Mouse (Mus musculus) embryonic facial prominence, embryonic 10.5 days (tissue): Measurements from ENCODE around the gene Hnrnpl. TPM values are rescaled to one million over a fixed set of nuclear protein-coding genes. Genes with fewer than 3 reads are reported as not detected.

ENCODE experiments used
- DNase-seq: peaks from one replicate; pipeline ENCODE4 v3.0.0-alpha.2; 2017; ENCODE audit warnings: low spot score
- H3K27ac ChIP-seq: fragments of 300-500 bp; sonication (generic); replicated peaks from 2 replicates; pipeline ENCODE4 v1.5.1; 2016; ENCODE audit warnings: mild to moderate bottlenecking
- H3K27me3 ChIP-seq: fragments of 300-500 bp; sonication (generic); replicated peaks from 2 replicates; pipeline ENCODE4 v1.6.1; 2016; ENCODE audit warnings: low read depth, mild to moderate bottlenecking; ENCODE audit not compliant: poor library complexity, severe bottlenecking
- H3K36me3 ChIP-seq: fragments of 300-500 bp; sonication (generic); replicated peaks from 2 replicates; pipeline ENCODE4 v1.6.1; 2016; ENCODE audit warnings: mild to moderate bottlenecking, moderate library complexity
- H3K4me1 ChIP-seq: fragments of 300-500 bp; sonication (generic); 2 replicates; pipeline ENCODE4 v1.6.1; 2016
- H3K4me3 ChIP-seq: fragments of 300-500 bp; sonication (generic); 2 replicates; pipeline ENCODE4 v1.5.1; 2016; ENCODE audit warnings: mild to moderate bottlenecking, moderate library complexity
- H3K9me3 ChIP-seq: fragments of 300-500 bp; sonication (generic); 2 replicates; pipeline ENCODE4 v1.6.1; 2016; ENCODE audit warnings: mild to moderate bottlenecking
- WGBS: fragments of 180-500 bp; shearing (Covaris S2); methylation state at CpG from one replicate; pipeline ENCODE4 v1.1.7; 2016; 5-methylcytosine and 5-hydroxymethylcytosine counted together
- polyA plus RNA-seq: library from polyadenylated mRNA; unstranded; fragments of >200 nt; fragmentation: Nextera tagmentation; extraction: Ambion mirVana; gene quantifications from 2 replicates; pipeline ENCODE4 v1.2.1, GENCODE M21; 2016

Gene Hnrnpl
- polyA plus RNA-seq, 1 experiment from 2014 or later: 325 TPM

DNA sequence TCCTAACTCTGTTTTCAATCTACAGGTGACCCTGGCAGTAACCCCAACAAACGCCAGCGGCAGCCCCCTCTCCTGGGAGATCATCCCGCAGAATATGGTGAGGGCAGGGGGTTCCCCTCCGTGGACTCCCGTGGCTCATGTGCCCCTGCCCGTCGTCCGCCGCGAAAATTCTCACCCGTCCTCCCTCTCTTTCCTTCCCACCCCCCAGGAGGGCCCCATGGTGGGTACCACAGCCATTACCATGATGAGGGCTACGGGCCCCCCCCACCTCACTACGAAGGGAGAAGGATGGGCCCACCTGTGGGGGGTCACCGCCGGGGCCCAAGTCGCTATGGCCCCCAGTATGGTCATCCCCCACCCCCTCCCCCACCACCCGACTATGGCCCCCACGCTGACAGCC is 10.1 kb downstream of the Hnrnpl start:
- Histone ChIP-seq H3K27me3 (no peaks in the 10 kb centered on the region), H3K4me1 (peaks cover 74% of the 10 kb centered on the region), H3K4me3 (peak overlapping the region; percentile 25; the same call in 1 of the 2 replicates), H3K27ac (no peak overlapping the region), H3K9me3 (no peaks in the 10 kb centered on the region), H3K36me3 (peaks cover 100% of the 10 kb centered on the region)
- 88% methylated on average over 18 of the region's 18 CpGs for WGBS
- DNase-seq: no peak

DNA sequence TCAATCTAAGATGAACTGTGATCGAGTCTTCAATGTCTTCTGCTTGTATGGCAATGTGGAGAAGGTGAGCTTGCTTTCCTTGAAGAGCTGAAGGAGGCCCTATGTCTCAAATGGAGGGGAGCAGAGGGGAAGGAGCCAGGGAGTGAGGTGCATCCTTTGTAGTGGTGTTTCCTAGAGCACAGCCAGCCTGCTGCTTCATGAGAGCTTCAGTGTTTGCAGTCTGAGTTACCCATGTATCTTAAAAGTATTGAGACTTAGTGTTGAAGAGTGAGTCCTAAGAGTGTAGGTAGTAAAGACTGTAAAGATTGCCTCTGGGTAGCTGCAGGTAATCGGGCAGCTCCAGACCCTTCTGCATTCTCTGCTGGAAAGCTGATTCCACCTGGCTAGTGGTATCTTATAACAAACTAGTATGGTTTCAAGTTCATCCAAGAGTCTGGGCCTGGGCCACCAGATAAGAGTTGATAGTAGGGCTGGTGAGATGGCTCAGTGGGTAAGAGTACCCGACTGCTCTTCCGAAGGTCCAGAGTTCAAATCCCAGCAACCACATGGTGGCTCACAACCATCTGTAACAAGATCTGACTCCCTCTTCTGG is 10.6 kb downstream of the Hnrnpl start:
- Histone ChIP-seq H3K9me3 (no peaks in the 10 kb centered on the region), H3K27me3 (no peaks in the 10 kb centered on the region), H3K27ac (no peak overlapping the region), H3K4me3 (no peak overlapping the region), H3K4me1 (peaks cover 69% of the 10 kb centered on the region), H3K36me3 (peaks cover 99% of the 10 kb centered on the region)
- WGBS: 96% methylated on average over 4 of the region's 4 CpGs
- DNase-seq: no peak

DNA sequence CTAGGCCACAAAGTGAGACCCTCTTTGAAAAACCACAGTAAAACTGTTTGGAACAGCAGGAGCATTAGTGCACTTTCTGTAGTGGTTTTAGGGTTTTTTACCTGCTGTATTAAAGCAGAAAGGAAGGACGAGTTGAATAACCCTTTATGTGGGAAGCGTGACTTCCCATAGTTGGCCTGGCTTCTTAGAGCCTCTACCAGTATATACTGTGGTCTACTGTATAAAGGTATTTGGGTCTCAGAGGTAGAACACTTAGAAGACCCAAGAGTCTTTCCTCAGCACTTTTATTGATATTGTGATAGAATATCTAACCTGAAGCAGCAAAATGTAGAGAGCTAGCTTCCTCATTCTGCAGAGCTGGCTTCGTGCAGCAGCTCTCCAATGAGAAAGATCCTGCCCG is 11.2 kb downstream of the Hnrnpl start:
- peaks cover 65% of the 10 kb centered on the region for H3K4me1 ChIP-seq
- H3K27ac ChIP-seq: no peak overlapping the region

DNA sequence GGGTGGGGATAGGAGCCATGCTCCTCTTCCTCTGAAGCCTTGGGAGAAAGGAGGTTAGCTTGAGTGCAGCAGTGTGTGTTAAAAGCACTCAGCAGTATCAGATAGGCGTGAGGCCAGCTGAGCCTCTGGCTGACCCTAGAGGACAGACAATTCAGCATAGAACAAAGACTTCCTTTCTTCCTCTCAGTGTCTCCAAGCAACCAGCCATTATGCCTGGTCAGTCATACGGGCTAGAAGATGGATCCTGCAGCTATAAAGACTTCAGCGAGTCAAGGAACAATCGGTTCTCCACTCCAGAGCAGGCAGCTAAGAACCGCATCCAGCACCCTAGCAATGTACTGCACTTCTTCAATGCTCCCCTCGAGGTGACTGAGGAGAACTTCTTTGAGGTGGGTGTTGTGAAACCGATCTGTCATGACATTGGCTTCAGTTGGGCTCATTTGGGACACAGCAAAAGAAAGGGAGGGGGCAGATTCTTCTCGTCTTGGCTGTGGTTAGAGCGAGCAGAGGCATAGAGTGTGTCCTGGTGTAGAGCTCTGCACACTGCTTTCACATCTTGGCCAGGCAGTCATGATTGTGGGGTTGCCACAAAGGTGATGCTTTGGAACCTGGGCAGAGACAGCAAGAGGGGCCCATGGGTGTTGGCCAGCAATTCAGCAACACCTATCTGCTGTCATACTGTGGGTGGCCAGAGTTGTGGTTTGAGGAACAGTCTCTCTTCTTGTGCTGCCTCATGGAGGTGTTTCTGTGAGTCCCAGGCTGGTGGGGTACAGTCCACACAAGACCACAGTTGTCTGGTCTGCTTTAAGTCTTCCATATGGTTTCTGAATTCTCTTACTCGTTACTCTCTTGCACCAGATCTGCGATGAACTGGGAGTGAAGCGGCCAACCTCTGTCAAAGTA is 12.3 kb downstream of the Hnrnpl start:
- peak; percentile 31 for DNase-seq
- 65% methylated on average over 12 of the region's 12 CpGs for WGBS
- no peaks in the 10 kb centered on the region for H3K27me3 ChIP-seq
- peak overlapping the region; percentile 62 for H3K27ac ChIP-seq
- H3K9me3 ChIP-seq: no peaks in the 10 kb centered on the region
- peak overlapping the region; percentile 19; the same call in 1 of the 2 replicates for H3K4me3 ChIP-seq
- H3K4me1 ChIP-seq: peaks cover 62% of the 10 kb centered on the region
- peaks cover 82% of the 10 kb centered on the region for H3K36me3 ChIP-seq

More for the DNA sequence above, 11.2 kb downstream of the Hnrnpl start:
- Histone ChIP-seq H3K9me3 (no peaks in the 10 kb centered on the region), H3K27me3 (no peaks in the 10 kb centered on the region), H3K4me3 (no peak overlapping the region), H3K36me3 (peaks cover 93% of the 10 kb centered on the region)
- WGBS: 92% methylated on average over 4 of the region's 4 CpGs
- no peak for DNase-seq

DNA sequence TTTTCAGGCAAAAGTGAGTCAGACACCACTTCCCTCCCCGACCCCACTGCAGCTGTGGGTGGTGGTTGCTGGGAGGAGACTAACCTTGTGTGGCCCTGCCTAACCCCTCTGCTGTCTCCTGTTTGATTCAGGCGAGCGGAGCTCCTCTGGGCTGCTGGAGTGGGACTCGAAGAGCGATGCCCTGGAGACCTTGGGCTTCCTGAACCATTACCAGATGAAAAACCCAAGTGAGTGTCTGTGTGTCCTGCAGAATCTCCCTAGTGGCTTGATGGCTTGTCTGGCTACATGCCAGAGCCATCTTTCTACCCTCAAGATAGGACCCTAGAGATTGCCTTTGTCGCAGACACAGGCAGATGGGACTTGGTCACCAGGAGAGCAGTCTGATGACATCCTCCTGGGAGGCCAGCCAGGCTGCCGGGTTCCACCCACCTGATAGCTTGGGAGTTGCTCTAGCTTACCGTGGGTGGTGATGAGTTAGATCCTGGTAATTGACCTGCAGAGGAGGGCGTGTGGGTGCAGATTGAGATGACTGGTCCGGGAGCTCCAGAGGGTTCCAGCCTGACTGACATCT is 13.0 kb downstream of the Hnrnpl start:
- Histone ChIP-seq H3K27me3 (no peaks in the 10 kb centered on the region), H3K36me3 (peaks cover 75% of the 10 kb centered on the region), H3K27ac (no peak overlapping the region), H3K4me1 (peaks cover 62% of the 10 kb centered on the region), H3K9me3 (no peaks in the 10 kb centered on the region), H3K4me3 (peak overlapping the region; percentile 19; the same call in 1 of the 2 replicates)
- no peak for DNase-seq
- 81% methylated on average over 10 of the region's 10 CpGs for WGBS

DNA sequence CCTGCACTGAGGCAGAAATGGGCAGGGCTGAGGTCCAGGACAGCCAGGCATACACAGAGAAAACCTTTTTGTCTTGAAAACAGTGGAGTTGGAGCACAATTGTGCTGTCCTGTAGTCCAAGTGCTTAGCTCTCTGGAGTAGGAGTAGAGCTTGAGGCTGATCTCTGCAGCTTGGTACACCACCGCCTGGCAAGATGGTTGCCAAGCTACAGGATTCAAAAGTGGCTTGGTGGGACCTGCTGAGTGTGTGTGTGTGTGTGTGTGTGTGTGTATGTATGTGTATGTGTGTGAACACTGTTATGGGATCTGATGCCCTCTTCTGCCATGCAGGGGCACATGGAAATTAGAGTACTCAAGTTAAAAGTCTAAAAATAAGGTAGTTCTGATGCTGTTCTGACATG is 14.2 kb downstream of the Hnrnpl start:
- peaks cover 63% of the 10 kb centered on the region for H3K36me3 ChIP-seq
- no peaks in the 10 kb centered on the region for H3K9me3 ChIP-seq
- no peak for DNase-seq
- 81% methylated on average over 1 of the region's 1 CpGs for WGBS
- no peaks in the 10 kb centered on the region for H3K27me3 ChIP-seq
- H3K4me3 ChIP-seq: no peak overlapping the region
- no peak overlapping the region for H3K27ac ChIP-seq
- H3K4me1 ChIP-seq: peaks cover 51% of the 10 kb centered on the region

DNA sequence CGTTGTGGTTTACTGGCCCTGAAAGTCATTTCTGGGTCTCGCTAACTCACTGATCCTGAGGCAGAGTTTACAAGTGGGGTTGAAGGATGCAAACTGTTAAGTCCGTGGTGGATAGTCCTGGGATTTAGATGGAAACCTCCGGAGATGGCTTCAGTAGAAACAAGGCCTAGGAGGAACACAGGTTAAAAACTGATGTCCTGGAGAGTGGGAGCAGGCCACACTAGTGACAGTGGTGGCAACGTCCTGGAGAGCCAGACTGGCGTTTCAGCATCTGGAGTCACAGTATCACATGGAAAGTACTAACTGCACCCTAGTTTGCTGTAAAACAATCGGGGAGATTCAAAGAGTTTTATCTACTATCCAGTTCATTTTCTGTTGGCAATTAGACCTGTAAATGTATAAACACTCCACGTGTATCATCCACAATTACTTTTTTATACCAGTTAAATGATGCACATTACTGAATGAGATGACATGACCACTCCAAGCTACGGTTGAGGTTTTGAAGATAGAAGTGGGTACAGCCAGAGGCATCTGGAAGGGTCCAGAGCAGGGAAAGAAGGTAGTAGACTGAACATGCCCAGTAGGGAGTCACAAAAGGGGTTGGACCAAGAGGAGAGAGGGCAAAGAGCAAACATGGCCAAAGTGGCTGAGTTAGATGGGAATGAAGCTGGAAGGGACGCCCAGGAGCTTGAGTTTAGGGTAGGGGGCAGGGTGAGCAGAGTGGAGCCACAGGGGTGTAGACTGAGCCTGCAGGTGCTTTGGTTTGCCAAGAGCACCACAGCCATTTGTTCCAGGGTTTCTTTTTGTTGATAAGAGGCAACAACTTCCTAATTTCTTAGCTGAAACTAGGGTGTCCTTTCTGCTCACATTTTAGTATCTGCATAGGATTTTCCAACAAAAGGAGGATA is 14.9 kb downstream of the Hnrnpl start:
- Histone ChIP-seq H3K27me3 (no peaks in the 10 kb centered on the region), H3K4me3 (no peak overlapping the region), H3K4me1 (peaks cover 44% of the 10 kb centered on the region), H3K36me3 (peaks cover 56% of the 10 kb centered on the region), H3K27ac (no peak overlapping the region), H3K9me3 (no peaks in the 10 kb centered on the region)
- no peak for DNase-seq
- WGBS: 59% methylated on average over 10 of the region's 10 CpGs

DNA sequence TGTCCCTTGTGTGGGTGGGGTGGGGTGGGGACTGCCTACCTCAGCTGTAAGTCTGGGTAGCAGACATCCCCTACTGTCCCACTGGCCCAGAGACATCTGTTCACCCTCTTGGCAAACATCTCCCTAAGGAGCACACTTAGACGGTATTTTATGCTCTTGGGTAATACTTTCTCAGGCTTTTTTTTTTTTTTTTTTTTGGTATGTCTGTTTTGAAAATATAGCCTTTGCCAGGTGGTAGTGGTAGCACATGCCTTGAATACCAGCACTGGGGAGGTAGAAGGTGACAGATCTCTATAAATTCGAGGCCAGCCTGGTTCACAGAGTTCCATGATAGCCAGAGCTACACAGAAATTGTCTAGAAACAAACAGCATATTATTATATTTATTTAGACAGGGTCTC is 15.6 kb downstream of the Hnrnpl start:
- Histone ChIP-seq H3K4me1 (peaks cover 37% of the 10 kb centered on the region), H3K27ac (no peak overlapping the region), H3K4me3 (no peak overlapping the region), H3K9me3 (no peaks in the 10 kb centered on the region), H3K36me3 (peaks cover 51% of the 10 kb centered on the region), H3K27me3 (no peaks in the 10 kb centered on the region)
- no peak for DNase-seq
- WGBS: 66% methylated on average over 2 of the region's 2 CpGs

DNA sequence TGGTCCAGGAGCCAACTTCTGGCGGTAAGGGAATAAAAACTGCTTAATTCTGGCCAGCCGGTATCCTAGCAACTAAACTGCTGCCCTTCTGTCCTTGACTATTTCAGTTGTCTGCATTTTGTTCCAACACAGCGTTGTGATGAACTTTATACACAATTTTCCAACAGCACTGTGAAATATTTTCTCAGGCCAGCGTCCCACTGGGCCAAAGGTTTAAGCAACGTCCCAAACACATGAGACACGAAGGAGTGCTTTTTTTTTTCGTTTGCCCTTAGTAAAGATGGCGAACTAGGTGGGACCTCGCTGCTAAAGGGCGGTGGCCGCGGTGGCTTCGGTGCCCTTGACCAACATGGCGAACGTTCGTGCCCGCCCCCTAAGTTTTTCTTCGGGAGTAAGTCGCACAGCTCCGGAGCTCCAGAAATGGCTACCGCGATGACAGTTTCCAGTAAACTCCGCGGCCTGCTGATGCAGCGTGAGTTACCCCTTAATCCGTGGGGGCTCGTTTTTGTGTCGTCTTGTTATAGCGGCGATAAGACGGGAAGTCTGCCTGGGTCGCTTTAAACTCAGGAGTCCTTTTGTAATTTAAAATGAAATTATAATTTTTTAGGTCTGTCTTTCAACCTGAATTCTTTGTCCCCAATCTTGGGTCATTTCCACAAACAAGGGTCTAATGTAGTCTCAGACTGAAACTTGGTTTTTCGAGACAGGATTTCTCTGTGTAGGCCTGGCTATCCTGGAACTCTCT is 16.8 kb downstream of the Hnrnpl start, which contains the start of gene Ech1:
Gene Ech1 (plus strand): TSS at position 277 of the 745 bp plus-strand sequence.
- WGBS: 3% methylated on average over 33 of the region's 33 CpGs

DNA sequence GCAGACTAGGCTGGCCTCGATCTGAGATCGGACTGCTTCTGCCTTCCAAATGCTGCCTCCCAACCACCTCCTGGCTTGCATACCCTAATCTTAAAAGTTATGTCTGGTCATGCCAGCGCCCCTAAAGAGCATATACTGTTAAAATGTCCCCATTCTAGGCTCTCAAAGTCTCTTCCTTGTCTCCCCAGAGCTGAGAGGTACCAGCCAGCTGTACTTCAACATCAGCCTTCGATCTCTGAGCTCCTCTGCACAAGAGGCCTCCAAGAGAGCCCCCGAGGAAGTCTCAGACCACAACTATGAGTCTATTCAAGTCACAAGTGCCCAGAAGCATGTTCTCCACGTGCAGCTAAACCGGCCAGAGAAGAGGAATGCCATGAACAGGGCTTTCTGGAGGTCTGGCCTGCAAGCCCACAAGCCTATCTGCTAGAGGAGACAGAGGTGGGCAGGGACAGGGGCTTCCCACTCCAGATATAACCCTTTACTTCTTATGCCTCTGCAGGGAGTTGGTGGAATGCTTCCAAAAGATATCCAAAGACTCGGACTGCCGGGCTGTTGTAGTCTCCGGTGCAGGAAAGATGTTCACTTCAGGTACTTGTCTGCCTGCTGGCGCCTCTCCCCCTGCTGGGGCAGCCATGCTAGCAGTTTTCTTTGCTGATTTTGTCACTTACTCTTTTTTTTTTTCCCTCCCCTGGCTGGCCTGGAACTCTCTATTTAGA is 17.5 kb downstream of the Hnrnpl start:
- 68% methylated on average over 11 of the region's 11 CpGs for WGBS
- H3K4me3 ChIP-seq: peak overlapping the region; percentile 58
- H3K4me1 ChIP-seq: peaks cover 22% of the 10 kb centered on the region
- H3K36me3 ChIP-seq: peaks cover 47% of the 10 kb centered on the region
- peak overlapping the region; percentile 84 for H3K27ac ChIP-seq
- H3K9me3 ChIP-seq: 0 out of 2 replicates have a peak, but pooled peaks cover 4% of the 10 kb centered on the region
- H3K27me3 ChIP-seq: no peaks in the 10 kb centered on the region
- DNase-seq: no peak

More for the DNA sequence above, 16.8 kb downstream of the Hnrnpl start, which contains the start of gene Ech1:
- Histone ChIP-seq H3K4me3 (peak within 1 kb of the TSS; percentile 58), H3K36me3 (peaks cover 47% of the 10 kb centered on the region), H3K27ac (peak within 1 kb of the TSS; percentile 84), H3K27me3 (no peaks in the 10 kb centered on the region), H3K9me3 (0 out of 2 replicates have a peak, but pooled peaks cover 4% of the 10 kb centered on the region), H3K4me1 (peaks cover 28% of the 10 kb centered on the region)
- DNase-seq: peak; percentile 92

DNA sequence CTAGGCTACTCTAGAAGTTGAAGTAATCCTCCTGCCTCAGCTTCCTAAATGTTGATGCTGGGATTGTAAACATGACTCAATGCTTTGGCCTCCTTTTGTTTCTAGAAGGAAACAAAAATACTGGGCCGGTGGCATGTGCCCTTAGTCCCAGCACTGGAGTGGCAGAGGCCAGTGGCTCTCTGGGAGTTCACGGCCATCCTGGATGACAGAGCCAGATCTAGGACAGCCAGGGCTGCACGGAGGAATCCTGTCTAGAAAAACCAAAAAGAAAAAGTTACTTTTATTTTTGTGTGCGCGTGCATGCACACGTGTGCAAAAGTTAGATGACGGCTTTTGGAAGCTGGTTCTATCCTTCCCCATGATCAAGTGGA is 18.0 kb downstream of the Hnrnpl start:
- no peak for DNase-seq
- Histone ChIP-seq H3K4me3 (peak overlapping the region; percentile 58; the same call in 1 of the 2 replicates), H3K36me3 (peaks cover 47% of the 10 kb centered on the region), H3K27ac (no peak overlapping the region), H3K9me3 (0 out of 2 replicates have a peak, but pooled peaks cover 4% of the 10 kb centered on the region), H3K27me3 (no peaks in the 10 kb centered on the region), H3K4me1 (peaks cover 16% of the 10 kb centered on the region)
- 95% methylated on average over 7 of the region's 7 CpGs for WGBS
